Mouse (Mus musculus) spleen, adult 2 months (tissue): ENCODE measurements around the gene Dab2.

Experiments used
- CTCF ChIP-seq: fragments of 200-500 bp; IDR thresholded peaks from 2 replicates; pipeline ENCODE4 v1.5.1; 2011; ENCODE audit warnings: mild to moderate bottlenecking, inconsistent platforms; ENCODE audit not compliant: insufficient read depth, insufficient read length, insufficient replicate concordance; ENCODE audit errors: extremely low read depth
- POLR2A ChIP-seq: fragments of 200-500 bp; IDR thresholded peaks from 2 replicates; pipeline ENCODE4 v1.6.1; 2011; ENCODE audit warnings: low read depth, low read length, inconsistent platforms

- TF ChIP-seq CTCF (no peak), POLR2A (no peak)
These were observed 110.6 kb downstream of the Dab2 start for GRCm38 (mm10) chr15:6410161-6410560.
